ENCODE assay signal across 8 mouse cellular contexts in genomic region chr12:100159261-100159975, GRCm38 (mm10). TPM values are rescaled to one million over a fixed set of nuclear protein-coding genes. Genes with fewer than 3 reads are reported as not detected.
DNase-seq lines count a peak whose midpoint lies in the region; ATAC-seq and TF ChIP-seq lines count a peak whose summit lies in the region.

Gene Nrde2, minus strand, starts transcription at chr12:100159653.

- H3K79me3 ChIP-seq in C2C12 (ENCODE audit: low read depth): peaks cover 16% of the 10 kb centered on the region

- peak; percentile 28; the same call in 1 of the 2 replicates for TF ChIP-seq POLR2A in brain, embryonic 14.5 days (IDR thresholded peaks at IDR 0.05; ENCODE audit: borderline replicate concordance, extremely low read depth, insufficient read depth, insufficient read length, poor library complexity, severe bottlenecking)
- TF ChIP-seq POLR2A in liver, adult 2 months (IDR thresholded peaks at IDR 0.05; ENCODE audit: extremely low read depth, insufficient read depth, low read length): 0 out of 2 replicates have a peak, but pooled peaks have one; percentile 6
- peak; percentile 46 for TF ChIP-seq POLR2A in myocyte (IDR thresholded peaks at IDR 0.05; ENCODE audit: insufficient read length, low read depth)

- WGBS in heart, embryonic 11.5 days (ENCODE audit: insufficient replicate concordance): under 1% methylated on average over 26 of the region's 26 CpGs
- under 1% methylated on average over 26 of the region's 26 CpGs for WGBS in kidney, embryonic 16.5 days
- WGBS in liver, adult 2 months: under 1% methylated on average over 26 of the region's 26 CpGs

- H3ac ChIP-seq in C2C12 (ENCODE audit: control insufficient read depth, insufficient read length, low read depth) (peak within 1 kb of the TSS; percentile 35), myocyte (ENCODE audit: control insufficient read depth, insufficient read length) (no peak within 1 kb of the TSS)

- H3K4me2 ChIP-seq in heart, embryonic 11.5 days: peak within 1 kb of the TSS; percentile 69
- peak within 1 kb of the TSS; percentile 73 for H3K4me2 ChIP-seq in kidney, embryonic 16.5 days (replicated peaks; ENCODE audit: low read depth, low read length)
- H3K4me2 ChIP-seq in myocyte (ENCODE audit: low read depth): peak within 1 kb of the TSS; percentile 99

- H3K27ac ChIP-seq in heart, embryonic 11.5 days (ENCODE audit: low read depth, low read length): peak within 1 kb of the TSS; percentile 67
- H3K27ac ChIP-seq in kidney, embryonic 16.5 days (ENCODE audit: low read length): peak within 1 kb of the TSS; percentile 41
- H3K27ac ChIP-seq in liver, adult 2 months (replicated peaks; ENCODE audit: insufficient read depth, low read depth, low read length): peak within 1 kb of the TSS; percentile 94

- peaks cover 24% of the 10 kb centered on the region for H3K4me1 ChIP-seq in erythroblast, embryonic 14.5 days (ENCODE audit: control insufficient read depth)
- no peaks in the 10 kb centered on the region for H3K4me1 ChIP-seq in heart, embryonic 11.5 days (ENCODE audit: control insufficient read depth, insufficient read depth, low read length)
- peaks cover 5% of the 10 kb centered on the region for H3K4me1 ChIP-seq in kidney, embryonic 16.5 days (ENCODE audit: insufficient read depth, low read length)
- peaks cover 4% of the 10 kb centered on the region for H3K4me1 ChIP-seq in liver, adult 2 months (ENCODE audit: control insufficient read depth, insufficient read depth, low read length)

- H3K9ac ChIP-seq in heart, embryonic 11.5 days (ENCODE audit: low read depth, low read length): peak within 1 kb of the TSS; percentile 78
- peak within 1 kb of the TSS; percentile 64 for H3K9ac ChIP-seq in kidney, embryonic 16.5 days (replicated peaks; ENCODE audit: low read length)
- peak within 1 kb of the TSS; percentile 83 for H3K9ac ChIP-seq in liver, adult 2 months (ENCODE audit: low read depth, low read length)

- peaks cover 7% of the 10 kb centered on the region for H3K36me3 ChIP-seq in C2C12 (ENCODE audit: control insufficient read depth, insufficient read depth)
- peaks cover 10% of the 10 kb centered on the region for H3K36me3 ChIP-seq in erythroblast, embryonic 14.5 days (ENCODE audit: control insufficient read depth)
- H3K36me3 ChIP-seq in heart, embryonic 11.5 days (ENCODE audit: control insufficient read depth, insufficient read depth, low read length): no peaks in the 10 kb centered on the region
- peaks cover 3% of the 10 kb centered on the region; the same call in 1 of the 2 replicates for H3K36me3 ChIP-seq in kidney, embryonic 16.5 days (ENCODE audit: insufficient read depth, low read length)
- H3K36me3 ChIP-seq in liver, adult 2 months (ENCODE audit: control insufficient read depth, insufficient read depth, low read length): no peaks in the 10 kb centered on the region
- H3K36me3 ChIP-seq in myocyte (ENCODE audit: control insufficient read depth, insufficient read depth): no peaks in the 10 kb centered on the region
- H3K36me3 ChIP-seq in splenic B cell, adult 2 months (ENCODE audit: control insufficient read depth, insufficient read depth, low read length, poor library complexity, severe bottlenecking): peaks cover 2% of the 10 kb centered on the region; the same call in 1 of the 2 replicates

- H3K27me3 ChIP-seq in C2C12 (ENCODE audit: control insufficient read depth, insufficient read depth, insufficient read length) (no peaks in the 10 kb centered on the region), myocyte (ENCODE audit: control insufficient read depth, insufficient read depth, insufficient read length) (no peaks in the 10 kb centered on the region)
- H3K27me3 ChIP-seq in erythroblast, embryonic 14.5 days (ENCODE audit: control insufficient read depth): no peaks in the 10 kb centered on the region
- H3K27me3 ChIP-seq in heart, embryonic 11.5 days (ENCODE audit: control insufficient read depth, insufficient read depth, low read length): no peaks in the 10 kb centered on the region
- no peaks in the 10 kb centered on the region for H3K27me3 ChIP-seq in kidney, embryonic 16.5 days (ENCODE audit: insufficient read depth, low read length)
- no peaks in the 10 kb centered on the region for H3K27me3 ChIP-seq in liver, adult 2 months (ENCODE audit: control insufficient read depth, insufficient read depth, low read length)
- H3K27me3 ChIP-seq in splenic B cell, adult 2 months (ENCODE audit: control insufficient read depth, insufficient read depth, low read length, poor library complexity, severe bottlenecking): no peaks in the 10 kb centered on the region

- DNase-seq in brain, embryonic 14.5 days (ENCODE audit: low read depth): peak; percentile 98
- peak; percentile 92 for DNase-seq in liver, adult 2 months (ENCODE audit: extremely low read depth, low read depth, low spot score)
- DNase-seq in splenic B cell, adult 2 months (ENCODE audit: low read depth, low spot score): peak; percentile 91

- peaks cover 34% of the 10 kb centered on the region for H3K79me2 ChIP-seq in C2C12 (ENCODE audit: control insufficient read depth, insufficient read depth)
- H3K79me2 ChIP-seq in liver, adult 2 months (ENCODE audit: control insufficient read depth, insufficient read depth, low read length): peaks cover 5% of the 10 kb centered on the region; the same call in 1 of the 2 replicates
- H3K79me2 ChIP-seq in myocyte (ENCODE audit: control insufficient read depth, insufficient read depth): peaks cover 37% of the 10 kb centered on the region

- peak; percentile 95 for ATAC-seq in heart, embryonic 11.5 days (replicated peaks; ENCODE audit: insufficient number of reproducible peaks, low FRiP score, low TSS enrichment)
- peak; percentile 99 for ATAC-seq in kidney, embryonic 16.5 days (ENCODE audit: low FRiP score, low TSS enrichment)

- TF ChIP-seq CTCF in C2C12 (IDR thresholded peaks at IDR 0.05; ENCODE audit: control insufficient read depth, insufficient read depth, insufficient read length): no peak
- TF ChIP-seq CTCF in brain, embryonic 14.5 days (IDR thresholded peaks at IDR 0.05; ENCODE audit: borderline replicate concordance, extremely low read depth, insufficient read depth, insufficient read length): no peak
- no peak for TF ChIP-seq CTCF in liver, adult 2 months (IDR thresholded peaks at IDR 0.05; ENCODE audit: low read depth, low read length)

- peak within 1 kb of the TSS; percentile 43 for H3K4me3 ChIP-seq in C2C12 (ENCODE audit: insufficient read depth, poor library complexity, severe bottlenecking)
- peak within 1 kb of the TSS; percentile 84 for H3K4me3 ChIP-seq in erythroblast, embryonic 14.5 days (replicated peaks)
- H3K4me3 ChIP-seq in heart, embryonic 11.5 days (ENCODE audit: low read depth, low read length): peak within 1 kb of the TSS; percentile 57
- peak within 1 kb of the TSS; percentile 56 for H3K4me3 ChIP-seq in kidney, embryonic 16.5 days (ENCODE audit: low read length)
- H3K4me3 ChIP-seq in liver, adult 2 months (ENCODE audit: insufficient read depth, low read depth, low read length): peak within 1 kb of the TSS; percentile 78
- H3K4me3 ChIP-seq in myocyte: peak within 1 kb of the TSS; percentile 76

- no peaks in the 10 kb centered on the region for H3K9me3 ChIP-seq in erythroblast, embryonic 14.5 days (ENCODE audit: control insufficient read depth, low read length)
- no peaks in the 10 kb centered on the region for H3K9me3 ChIP-seq in heart, embryonic 11.5 days (replicated peaks; ENCODE audit: control insufficient read depth, low read length)
- H3K9me3 ChIP-seq in kidney, embryonic 16.5 days (ENCODE audit: low read length): no peaks in the 10 kb centered on the region

TF ChIP-seq in C2C12, 6 proteins besides CTCF, POLR2A, EP300 and RAD21:
- TF ChIP-seq FOSL1 (IDR thresholded peaks at IDR 0.05; ENCODE audit: insufficient read depth, low read length, poor library complexity, severe bottlenecking) (no peak), CEBPB (IDR thresholded peaks at IDR 0.05; ENCODE audit: low read depth) (no peak)

TF ChIP-seq in myocyte, 11 proteins besides CTCF, POLR2A, EP300 and RAD21:
- no peak for TF ChIP-seq REST (IDR thresholded peaks at IDR 0.05; ENCODE audit: insufficient read depth, insufficient read length)
- no peak for TF ChIP-seq SRF (IDR thresholded peaks at IDR 0.05; ENCODE audit: control insufficient read depth, insufficient read length, low read depth)
- no peak for TF ChIP-seq USF1 (IDR thresholded peaks at IDR 0.05; ENCODE audit: low read depth)
- TF ChIP-seq MAX (IDR thresholded peaks at IDR 0.05; ENCODE audit: low read depth): no peak
- TF ChIP-seq E2F4 (IDR thresholded peaks at IDR 0.05; ENCODE audit: insufficient read depth): no peak
- no peak for TF ChIP-seq MYOD1 (IDR thresholded peaks at IDR 0.05; ENCODE audit: control insufficient read depth in 1 of 3, insufficient read length in 2 of 3, low read depth in 2 of 3)
- no peak for TF ChIP-seq MYOG (IDR thresholded peaks at IDR 0.05; ENCODE audit: control insufficient read depth in 1 of 3, insufficient read depth in 1 of 3, insufficient read length in 2 of 3, low read depth in 2 of 3)
- no peak for TF ChIP-seq CEBPB (IDR thresholded peaks at IDR 0.05; ENCODE audit: insufficient read depth, poor library complexity, severe bottlenecking)
- no peak for TF ChIP-seq POLR2AphosphoS2 (IDR thresholded peaks at IDR 0.05; ENCODE audit: insufficient read length, low read depth)
- TF ChIP-seq TCF12 (IDR thresholded peaks at IDR 0.05; ENCODE audit: insufficient read depth, poor library complexity, severe bottlenecking): no peak
- no peak for TF ChIP-seq TCF3 (IDR thresholded peaks at IDR 0.05; ENCODE audit: insufficient read length, low read depth)
TF ChIP-seq in myocyte: peak in this region for 0.

RNA-seq across cellular contexts. Expression of gene Nrde2, which starts in this region (rescaled TPM):
- polyA plus RNA-seq in C2C12 (2012; fragmentation: generic; extraction: Trizol) (10.2 TPM), myocyte (2012; fragmentation: generic; extraction: Trizol) (9.3 TPM)
- 16.1 and 16.3 TPM in 2 replicates for polyA plus RNA-seq in brain, embryonic 14.5 days (2012; rRNA removed)
- polyA plus RNA-seq in erythroblast, embryonic 14.5 days (2012): 0.22 and 0.30 TPM in 2 replicates
- polyA plus RNA-seq in heart, embryonic 11.5 days (2014; fragmentation: Nextera tagmentation; extraction: Ambion mirVana): 6.2 and 10.1 TPM in 2 replicates
- 18.2 and 19.1 TPM in 2 replicates for polyA plus RNA-seq in kidney, embryonic 16.5 days (2015; fragmentation: Nextera tagmentation; extraction: Ambion mirVana)
- total RNA-seq in liver, adult 2 months (2014; rRNA removed): 6.8 and 8.1 TPM in 2 replicates
- polyA plus RNA-seq in liver, adult 2 months (2012; rRNA removed): 3.4 and 4.5 TPM in 2 replicates

Comparison
In these comparisons a context has a peak if more than half of its experiments do, and no peak if none do; other contexts are left out.
1. Peak in every context shown above with its lines: DNase-seq, ATAC-seq, H3K4me3 ChIP-seq and H3K27ac ChIP-seq.
2. H3K27ac ChIP-seq: peak in every context shown above with its lines; median percentile 94 in liver, adult 2 months; 67 in heart, embryonic 11.5 days; 41 in kidney, embryonic 16.5 days.